Mouse (Mus musculus) forebrain, embryonic 16.5 days (tissue): ENCODE measurements at regions not wholly inside any gene's neighbourhood (a gene's known extent, or its start where the extent isn't known, plus 50 kb on each side); places are given as distances from the start of the nearest gene placed in this dataset.

ENCODE experiments used
- ATAC-seq: fragments of 200-750 bp; cut with Nextera tagmentation; 2 replicates; pipeline ENCODE4 v1.8.0; 2017; ENCODE audit warnings: mild to moderate bottlenecking, moderate library complexity
- H3K27ac ChIP-seq: fragments of 300-500 bp; sonication (generic); 2 replicates; pipeline ENCODE4 v1.5.1; 2014; ENCODE audit warnings: low read length, control low read depth
- H3K27me3 ChIP-seq: fragments of 300-500 bp; sonication (generic); replicated peaks from 2 replicates; pipeline ENCODE4 v1.6.1; 2014; ENCODE audit warnings: low read length; ENCODE audit not compliant: control insufficient read depth, insufficient read depth
- H3K36me3 ChIP-seq: fragments of 300-500 bp; sonication (generic); 2 replicates; pipeline ENCODE4 v1.6.1; 2014; ENCODE audit not compliant: control insufficient read depth, insufficient read depth
- H3K4me1 ChIP-seq: fragments of 300-500 bp; sonication (generic); replicated peaks from 2 replicates; pipeline ENCODE4 v1.6.1; 2014; ENCODE audit warnings: low read length; ENCODE audit not compliant: control insufficient read depth, insufficient read depth
- H3K4me2 ChIP-seq: fragments of 300-500 bp; sonication (generic); 2 replicates; pipeline ENCODE4 v1.6.1; 2014; ENCODE audit warnings: mild to moderate bottlenecking, low read length, control low read depth
- H3K4me3 ChIP-seq: fragments of 300-500 bp; sonication (generic); replicated peaks from 2 replicates; pipeline ENCODE4 v1.5.1; 2014; ENCODE audit warnings: mild to moderate bottlenecking, low read length, control low read depth
- H3K9ac ChIP-seq: fragments of 300-500 bp; sonication (generic); replicated peaks from 2 replicates; pipeline ENCODE4 v1.6.1; 2014; ENCODE audit warnings: low read depth, low read length, control low read depth
- H3K9me3 ChIP-seq: fragments of 300-500 bp; sonication (generic); 2 replicates; pipeline ENCODE4 v1.6.1; 2016; ENCODE audit warnings: low read length; ENCODE audit not compliant: control insufficient read depth
- WGBS: fragments of 180-500 bp; shearing (Covaris S2); extraction: QIAGEN DNeasy Blood & Tissue Kit; methylation state at CpG from one replicate; pipeline ENCODE4 v1.1.7; 2014; 5-methylcytosine and 5-hydroxymethylcytosine counted together

DNA sequence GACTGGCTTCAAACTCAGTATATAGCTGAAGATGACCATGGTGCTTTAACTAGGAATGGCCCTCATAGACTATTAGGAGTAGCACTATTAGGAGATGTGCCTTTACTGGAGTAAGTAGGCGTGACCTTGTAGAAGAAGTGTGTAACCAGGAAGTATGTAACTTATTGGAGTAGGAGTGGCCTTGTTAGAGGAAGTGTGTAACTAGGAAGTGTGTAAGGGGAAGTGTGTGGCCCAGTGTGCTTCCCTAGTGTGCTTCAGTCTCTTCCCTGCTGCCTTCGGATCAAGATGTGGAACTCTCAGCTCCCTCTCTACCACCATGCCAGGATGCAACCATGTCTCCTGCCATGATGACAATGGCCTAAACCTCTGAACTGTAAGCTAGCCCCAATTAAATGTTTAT lies 151.0 kb upstream of the Zfp462 start:
- 89% methylated on average over 2 of the region's 2 CpGs for WGBS
- Histone ChIP-seq H3K36me3 (no peaks in the 10 kb centered on the region), H3K4me1 (peaks cover 5% of the 10 kb centered on the region; the same call in 1 of the 2 replicates), H3K27me3 (no peaks in the 10 kb centered on the region), H3K4me2 (no peak overlapping the region), H3K4me3 (no peak overlapping the region), H3K9me3 (no peaks in the 10 kb centered on the region), H3K27ac (no peak overlapping the region), H3K9ac (no peak overlapping the region)
- ATAC-seq: no peak

GRCm38 (mm10) chr4:54795246-54795645 lies 149.6 kb upstream of the Zfp462 start:
- H3K4me2 ChIP-seq: no peak overlapping the region
- peaks cover 5% of the 10 kb centered on the region; the same call in 1 of the 2 replicates for H3K4me1 ChIP-seq
- 29% methylated on average over 3 of the region's 3 CpGs for WGBS
- no peak for ATAC-seq
- H3K27me3 ChIP-seq: no peaks in the 10 kb centered on the region
- H3K27ac ChIP-seq: no peak overlapping the region
- no peaks in the 10 kb centered on the region for H3K36me3 ChIP-seq
- no peak overlapping the region for H3K4me3 ChIP-seq
- no peak overlapping the region for H3K9ac ChIP-seq
- no peaks in the 10 kb centered on the region for H3K9me3 ChIP-seq

GRCm38 (mm10) chr4:54798523-54798922 lies 146.3 kb upstream of the Zfp462 start:
- Histone ChIP-seq H3K4me1 (no peaks in the 10 kb centered on the region), H3K36me3 (no peaks in the 10 kb centered on the region), H3K27ac (no peak overlapping the region), H3K9me3 (no peaks in the 10 kb centered on the region), H3K4me3 (no peak overlapping the region), H3K4me2 (no peak overlapping the region), H3K9ac (no peak overlapping the region), H3K27me3 (no peaks in the 10 kb centered on the region)
- ATAC-seq: no peak
- whole genome bisulfite sequencing: 83% methylated on average over 5 of the region's 5 CpGs

DNA sequence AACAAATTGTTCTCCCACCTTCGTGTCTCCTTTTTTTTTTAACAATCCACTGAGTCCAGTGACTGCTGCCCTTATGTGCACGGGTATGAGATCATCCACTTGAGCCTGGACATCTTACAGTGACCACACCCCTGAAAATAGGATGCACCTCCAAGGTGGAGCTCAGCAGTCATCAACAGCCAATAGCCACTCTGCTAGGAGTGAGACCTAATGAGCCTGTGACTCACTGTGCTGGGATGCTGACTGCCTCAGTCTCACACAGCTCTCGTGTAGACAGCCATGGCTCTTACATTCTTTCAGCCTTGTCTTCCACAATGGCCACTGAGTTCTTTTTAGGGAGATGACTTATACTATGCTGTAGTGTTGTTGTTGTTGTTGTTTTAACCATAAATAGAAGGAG lies 133.7 kb upstream of the Zfp462 start:
- 70% methylated on average over 3 of the region's 3 CpGs for WGBS
- Histone ChIP-seq H3K4me1 (0 out of 2 replicates have a peak, but pooled peaks cover 2% of the 10 kb centered on the region), H3K9ac (no peak overlapping the region), H3K9me3 (no peaks in the 10 kb centered on the region), H3K27me3 (no peaks in the 10 kb centered on the region), H3K27ac (no peak overlapping the region), H3K4me2 (no peak overlapping the region), H3K36me3 (no peaks in the 10 kb centered on the region), H3K4me3 (no peak overlapping the region)
- ATAC-seq: no peak

DNA sequence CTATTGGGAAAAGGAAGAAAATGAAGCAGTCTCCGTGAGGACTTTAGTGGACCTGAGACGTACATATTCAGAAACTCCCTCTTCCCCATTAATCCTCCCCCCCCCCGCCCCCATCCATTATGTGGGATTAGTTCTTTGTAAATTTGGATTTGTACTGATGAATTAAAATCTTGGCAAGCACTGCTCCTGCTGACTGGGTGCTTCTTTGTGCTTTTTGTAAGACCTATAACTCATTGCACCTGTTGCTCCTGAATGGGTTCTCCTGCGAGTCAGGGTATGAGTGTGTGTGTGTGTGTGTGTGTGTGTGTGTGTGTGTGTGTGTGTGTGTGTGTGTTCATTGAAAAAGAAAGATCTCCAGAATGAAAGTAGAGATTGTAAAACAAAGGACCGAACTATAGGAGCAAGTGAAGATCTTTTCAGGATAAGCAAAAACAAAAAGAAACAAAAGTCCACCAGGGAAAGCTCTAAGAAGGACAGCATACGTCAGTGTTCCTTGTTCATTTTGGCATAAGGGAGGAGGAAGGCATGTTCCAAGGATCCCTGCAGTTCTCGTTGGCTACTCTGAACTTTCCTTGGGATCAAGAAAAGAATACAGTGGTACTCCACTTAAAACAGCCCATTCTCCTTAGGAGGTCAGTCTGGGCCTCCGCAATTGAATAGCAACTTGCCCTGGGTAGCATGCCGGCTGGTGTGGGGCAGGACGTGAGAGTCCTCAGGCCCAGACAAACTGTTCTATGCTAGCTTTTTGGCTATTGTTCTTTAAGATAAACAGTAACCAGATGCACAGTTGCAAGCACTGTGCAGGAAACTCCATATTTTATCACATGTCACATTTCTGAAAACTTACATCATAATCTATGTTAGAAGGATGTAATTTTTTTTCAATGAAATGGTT lies 131.9 kb upstream of the Zfp462 start:
- H3K36me3 ChIP-seq: no peaks in the 10 kb centered on the region
- no peak overlapping the region for H3K4me2 ChIP-seq
- no peaks in the 10 kb centered on the region for H3K27me3 ChIP-seq
- no peaks in the 10 kb centered on the region for H3K9me3 ChIP-seq
- no peak overlapping the region for H3K9ac ChIP-seq
- ATAC-seq: peak; percentile 52; the same call in 1 of the 2 replicates
- WGBS: 11% methylated on average over 10 of the region's 10 CpGs
- no peak overlapping the region for H3K27ac ChIP-seq
- H3K4me3 ChIP-seq: no peak overlapping the region
- 0 out of 2 replicates have a peak, but pooled peaks cover 2% of the 10 kb centered on the region for H3K4me1 ChIP-seq

DNA sequence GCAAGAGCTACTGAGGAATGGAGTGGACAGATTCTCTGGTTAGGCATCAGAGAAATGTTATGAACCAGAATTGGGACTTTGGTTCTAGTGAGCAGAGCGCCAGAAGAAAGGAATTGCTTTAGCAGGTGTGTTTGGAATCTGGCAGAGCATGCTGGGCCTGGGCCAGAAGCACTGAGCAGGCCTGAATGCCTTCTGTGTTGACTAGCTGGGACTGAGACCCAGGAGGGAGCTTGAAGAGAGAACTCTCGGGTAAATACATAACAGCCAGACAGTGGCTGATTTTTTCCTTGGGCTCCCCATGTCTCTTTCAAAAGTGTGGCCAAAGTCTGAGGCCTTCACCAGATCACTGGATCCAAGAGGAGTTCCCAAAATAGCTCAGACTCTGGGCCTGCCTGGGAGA lies 107.5 kb upstream of the Zfp462 start:
- no peak overlapping the region for H3K27ac ChIP-seq
- no peaks in the 10 kb centered on the region for H3K36me3 ChIP-seq
- no peak overlapping the region for H3K9ac ChIP-seq
- H3K9me3 ChIP-seq: no peaks in the 10 kb centered on the region
- peak; percentile 55; the same call in 1 of the 2 replicates for ATAC-seq
- peaks cover 6% of the 10 kb centered on the region for H3K4me1 ChIP-seq
- 46% methylated on average over 2 of the region's 2 CpGs for WGBS
- no peak overlapping the region for H3K4me3 ChIP-seq
- no peaks in the 10 kb centered on the region for H3K27me3 ChIP-seq
- H3K4me2 ChIP-seq: no peak overlapping the region

DNA sequence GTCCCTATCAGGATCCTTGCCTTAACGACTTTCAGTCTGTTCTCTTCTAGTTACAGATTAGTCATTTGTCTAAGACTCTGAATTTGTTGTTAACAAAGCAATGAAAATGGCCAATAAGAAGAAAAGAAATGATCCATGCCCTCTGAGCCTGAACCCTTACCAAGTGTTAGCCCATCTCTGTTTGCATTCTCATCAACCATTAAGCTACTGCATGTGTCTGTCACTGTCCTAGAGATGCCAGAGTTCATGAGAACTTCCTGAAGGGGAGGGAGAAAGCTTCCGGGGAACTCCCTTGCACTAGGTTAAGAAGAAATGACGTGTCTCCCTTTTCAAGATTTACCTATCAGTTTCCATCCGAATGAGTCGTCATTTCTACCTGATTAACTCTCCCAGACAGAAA lies 106.7 kb upstream of the Zfp462 start:
- Histone ChIP-seq H3K36me3 (no peaks in the 10 kb centered on the region), H3K9ac (no peak overlapping the region), H3K27me3 (no peaks in the 10 kb centered on the region), H3K4me3 (no peak overlapping the region), H3K9me3 (no peaks in the 10 kb centered on the region), H3K4me1 (peaks cover 6% of the 10 kb centered on the region), H3K4me2 (no peak overlapping the region), H3K27ac (no peak overlapping the region)
- ATAC-seq: no peak
- whole genome bisulfite sequencing: 31% methylated on average over 5 of the region's 5 CpGs

DNA sequence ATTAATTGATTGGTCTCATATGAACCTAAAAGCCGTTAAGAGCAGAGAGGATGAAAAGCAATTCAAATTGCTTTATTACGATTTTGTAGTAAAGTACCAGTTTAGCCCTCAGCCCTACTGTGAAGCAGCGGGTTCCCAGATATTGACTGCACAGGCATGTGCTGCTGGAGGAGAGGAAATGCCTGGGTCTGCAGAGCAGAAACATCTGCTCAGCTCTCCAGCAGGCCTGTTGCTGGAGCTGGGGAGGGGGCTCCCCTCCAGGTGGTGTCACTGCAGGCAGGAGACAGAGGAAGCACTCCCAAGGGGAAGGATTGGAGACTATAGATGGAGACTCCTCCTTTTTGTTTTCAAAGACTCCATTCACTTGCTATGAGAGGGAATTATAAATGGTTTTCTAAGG lies 106.1 kb upstream of the Zfp462 start:
- Histone ChIP-seq H3K4me2 (no peak overlapping the region), H3K27ac (no peak overlapping the region), H3K4me1 (peaks cover 6% of the 10 kb centered on the region), H3K36me3 (no peaks in the 10 kb centered on the region), H3K9ac (no peak overlapping the region), H3K9me3 (no peaks in the 10 kb centered on the region), H3K27me3 (no peaks in the 10 kb centered on the region), H3K4me3 (no peak overlapping the region)
- whole genome bisulfite sequencing: 32% methylated on average over 3 of the region's 3 CpGs
- ATAC-seq: peak; percentile 58; the same call in 1 of the 2 replicates

DNA sequence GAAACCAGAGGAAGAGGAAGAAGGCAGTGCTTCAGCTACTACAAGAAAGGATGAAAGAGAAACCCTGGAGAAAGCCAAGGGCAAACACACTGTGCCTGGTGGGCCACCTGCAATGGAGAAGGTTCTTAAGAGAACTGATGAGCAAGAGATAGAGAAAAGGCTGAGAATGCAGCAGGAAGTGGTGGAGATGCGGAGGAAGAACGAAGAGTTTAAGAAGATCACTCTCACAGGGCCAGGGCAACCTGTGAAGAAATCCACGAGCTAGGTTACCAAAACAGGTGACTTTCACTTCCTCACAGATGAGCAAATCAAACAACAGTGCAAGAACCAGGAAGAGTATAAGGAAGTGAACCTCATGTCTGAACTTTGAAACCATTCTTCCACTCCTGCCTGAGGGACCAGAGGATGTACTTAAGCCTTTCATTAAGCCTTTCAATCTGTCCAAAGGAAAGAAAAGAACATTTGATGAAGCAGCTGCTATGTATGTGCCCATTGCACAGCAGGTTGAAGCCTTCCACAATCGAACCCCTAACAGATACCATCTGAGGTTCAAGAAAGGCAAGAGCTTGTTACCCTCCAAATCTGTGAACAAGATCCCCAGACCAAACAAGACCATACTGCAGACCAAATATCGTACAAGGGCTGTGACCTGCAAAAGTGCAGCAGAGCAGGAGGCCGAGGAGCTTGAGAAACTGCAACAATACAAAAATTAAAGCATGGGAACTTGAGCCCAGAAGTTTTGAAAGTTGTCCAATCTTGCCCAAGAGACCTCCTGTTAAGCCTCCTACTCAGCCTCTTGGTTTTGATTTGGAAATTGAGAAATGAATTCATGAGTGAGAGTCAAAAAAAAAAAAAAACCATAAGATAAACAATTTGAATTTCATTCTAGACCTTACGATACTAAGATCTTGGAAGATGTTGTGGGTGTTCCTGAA lies 91.6 kb upstream of the Zfp462 start:
- H3K27me3 ChIP-seq: no peaks in the 10 kb centered on the region
- H3K4me1 ChIP-seq: no peaks in the 10 kb centered on the region
- no peak overlapping the region for H3K9ac ChIP-seq
- H3K4me2 ChIP-seq: no peak overlapping the region
- H3K4me3 ChIP-seq: no peak overlapping the region
- no peak overlapping the region for H3K27ac ChIP-seq
- H3K9me3 ChIP-seq: no peaks in the 10 kb centered on the region
- 89% methylated on average over 7 of the region's 7 CpGs for WGBS
- no peaks in the 10 kb centered on the region for H3K36me3 ChIP-seq
- ATAC-seq: no peak
